Comparison of ENCODE assay signal across 8 mouse cellular contexts in genomic region chr2:165898202-165899194, GRCm38 (mm10). TPM values are rescaled to one million over a fixed set of nuclear protein-coding genes. Genes with fewer than 3 reads are reported as not detected.
DNase-seq lines count a peak whose midpoint lies in the region; ATAC-seq and TF ChIP-seq lines count a peak whose summit lies in the region.

Zmynd8 (minus strand) TSS chr2:165899016.

- ATAC-seq in intestine, postnatal 0 days, result no peak

- no peaks in the 10 kb centered on the region for H3K27me3 ChIP-seq in intestine, postnatal 0 days (replicated peaks; ENCODE audit: control insufficient read depth, insufficient read depth, low read length)
- no peaks in the 10 kb centered on the region for H3K27me3 ChIP-seq in midbrain, embryonic 10.5 days (ENCODE audit: low read depth, poor library complexity, severe bottlenecking)

- no peaks in the 10 kb centered on the region for H3K9me3 ChIP-seq in intestine, postnatal 0 days (ENCODE audit: control insufficient read depth)
- no peaks in the 10 kb centered on the region for H3K9me3 ChIP-seq in midbrain, embryonic 10.5 days (replicated peaks)

- H3K4me3 ChIP-seq in left cerebral cortex, adult 2 months, result no peak within 1 kb of the TSS
- H3K4me3 ChIP-seq in brown adipose tissue, adult 24 weeks (ENCODE audit: insufficient read depth, low read depth, low read length), result no peak within 1 kb of the TSS
- no peak within 1 kb of the TSS for H3K4me3 ChIP-seq in intestine, postnatal 0 days (ENCODE audit: low read depth, low read length)
- H3K4me3 ChIP-seq in midbrain, embryonic 10.5 days, result peak within 1 kb of the TSS; percentile 40

- H3K4me2 ChIP-seq in intestine, postnatal 0 days (replicated peaks; ENCODE audit: low read depth), result no peak within 1 kb of the TSS

- H3K27ac ChIP-seq in left cerebral cortex, adult 2 months, result no peak within 1 kb of the TSS
- no peak within 1 kb of the TSS for H3K27ac ChIP-seq in brown adipose tissue, adult 24 weeks (replicated peaks; ENCODE audit: low read depth, low read length)
- no peak within 1 kb of the TSS for H3K27ac ChIP-seq in intestine, postnatal 0 days (ENCODE audit: low read depth, low read length)
- H3K27ac ChIP-seq in midbrain, embryonic 10.5 days (replicated peaks), result peak within 1 kb of the TSS; percentile 88

- H3K9ac ChIP-seq in intestine, postnatal 0 days (ENCODE audit: low read depth, low read length), result no peak within 1 kb of the TSS

- H3K4me1 ChIP-seq in brown adipose tissue, adult 24 weeks (ENCODE audit: control insufficient read depth, insufficient read depth, insufficient read length, low read length), result peaks cover 2% of the 10 kb centered on the region; the same call in 1 of the 2 replicates
- H3K4me1 ChIP-seq in intestine, postnatal 0 days (replicated peaks; ENCODE audit: control insufficient read depth, insufficient read depth, low read length), result no peaks in the 10 kb centered on the region; the same call in 1 of the 2 replicates
- H3K4me1 ChIP-seq in midbrain, embryonic 10.5 days, result peaks cover 60% of the 10 kb centered on the region

- 74% methylated on average over 23 of the region's 23 CpGs for WGBS in intestine, postnatal 0 days
- WGBS in midbrain, embryonic 10.5 days, result 14% methylated on average over 23 of the region's 23 CpGs

- no peaks in the 10 kb centered on the region for H3K36me3 ChIP-seq in intestine, postnatal 0 days (ENCODE audit: control insufficient read depth, insufficient read depth)
- H3K36me3 ChIP-seq in midbrain, embryonic 10.5 days, result no peaks in the 10 kb centered on the region

- DNase-seq in left cerebral cortex, adult 2 months (ENCODE audit: extremely low spot score in 1 of 2, low spot score in 2 of 2), result no peak
- no peak for DNase-seq in left cerebral cortex, adult 11 months (ENCODE audit: low spot score)
- DNase-seq in gastrocnemius, postnatal 36 days, result no peak
- DNase-seq in midbrain, embryonic 10.5 days (ENCODE audit: low spot score), result peak; percentile 63
- no peak for DNase-seq in urinary bladder, postnatal 25 days (ENCODE audit: low spot score)
- DNase-seq in frontal cortex, postnatal 25 days (ENCODE audit: low spot score in 2 of 2), result no peak

- intact Hi-C loops in left cerebral cortex, adult 2 months (cut with DNase I), result no loop called here
- intact Hi-C loops in gastrocnemius, postnatal 36 days (cut with DNase I), result no loop called here

- TF ChIP-seq CTCF in left cerebral cortex, adult 2 months (IDR thresholded peaks at IDR 0.05), result no peak
- TF ChIP-seq CTCF in intestine, postnatal 0 days (IDR thresholded peaks at IDR 0.05; ENCODE audit: low read depth), result no peak

RNA-seq across cellular contexts. Expression of gene Zmynd8, which starts in this region (rescaled TPM):
- total RNA-seq in left cerebral cortex, adult 2 months (2021), result 100 to 1,000 TPM; 182 to 188 TPM
- 6.7 and 17.9 TPM in 2 replicates for polyA plus RNA-seq in brown adipose tissue, adult 24 weeks (2012; ENCODE audit: insufficient read depth, insufficient read length, missing spikeins)
- total RNA-seq in gastrocnemius, postnatal 36 days (2021), result 10 to 100 TPM; 12.7 to 17.3 TPM
- 43.5 and 57.7 TPM in 2 replicates for polyA plus RNA-seq in intestine, postnatal 0 days (2015; fragmentation: Nextera tagmentation; extraction: Ambion mirVana)
- 61.4 and 63.3 TPM in 2 replicates for polyA plus RNA-seq in midbrain, embryonic 10.5 days (2016; fragmentation: Nextera tagmentation; extraction: Ambion mirVana)

Comparison
In these comparisons a context has a peak if more than half of its experiments do, and no peak if none do; other contexts are left out.
1. RNA of gene Zmynd8 (total RNA-seq): 182 to 188 TPM in left cerebral cortex, adult 2 months; 12.7 to 17.3 TPM in gastrocnemius, postnatal 36 days; every median in the first group is over 4 times any median in the second.